Mouse (Mus musculus): ENCODE data around the gene Dlgap5. TPM values are rescaled to one million over a fixed set of nuclear protein-coding genes. Genes with fewer than 3 reads are reported as not detected.

Dlgap5 gene
- total and polyA plus RNA-seq, 2 experiments from 2014 or later = 4.1 to 8.5 TPM

DNA sequence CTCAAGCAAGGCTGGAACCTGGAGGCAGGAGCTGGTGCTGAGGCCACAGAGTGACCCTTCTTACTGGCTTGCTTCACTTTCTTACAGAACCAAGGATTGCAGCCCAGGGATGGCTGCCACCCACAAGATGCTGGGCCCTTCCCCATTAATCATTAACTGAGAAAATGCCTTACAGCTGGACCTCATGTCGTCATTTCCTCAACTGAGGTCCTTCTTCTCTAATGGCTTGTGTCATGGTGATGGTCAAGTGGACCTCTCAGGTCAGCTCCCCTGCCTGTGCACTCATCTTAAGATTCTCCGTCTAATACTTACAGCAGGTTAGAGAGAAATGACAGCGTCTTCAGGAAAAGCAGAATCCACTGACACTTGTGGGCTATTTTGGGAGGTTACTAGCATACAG lies 861 bp downstream of the Dlgap5 start:
- Histone ChIP-seq H3K9me3 (replicated peaks; ENCODE audit: control insufficient read depth, low read length) (no peaks in the 10 kb centered on the region), H3K27ac (ENCODE audit: low read depth) (no peak overlapping the region), H3K9ac (replicated peaks; ENCODE audit: low read depth, low read length) (peak overlapping the region; percentile 48; the same call in 1 of the 2 replicates), H3K4me1 (ENCODE audit: control insufficient read depth, insufficient read depth) (peaks cover 6% of the 10 kb centered on the region; the same call in 1 of the 2 replicates), H3K4me2 (ENCODE audit: low read depth, low read length) (peak overlapping the region; percentile 76), H3K27me3 (ENCODE audit: control insufficient read depth, insufficient read depth, low read length) (no peaks in the 10 kb centered on the region), H3K36me3 (replicated peaks; ENCODE audit: control insufficient read depth, insufficient read depth, low read length) (peaks cover 35% of the 10 kb centered on the region), H3K4me3 (ENCODE audit: low read depth, low read length) (peak overlapping the region; percentile 66)
- WGBS = 27% methylated on average over 3 of the region's 3 CpGs
- DNase-seq (ENCODE audit: low spot score) (no peak), ATAC-seq (ENCODE audit: insufficient read depth, low read depth) (no peak)
- TF ChIP-seq EP300 (IDR thresholded peaks at IDR 0.05; ENCODE audit: low read depth) (no peak), CTCF (IDR thresholded peaks at IDR 0.05; ENCODE audit: low read depth) (no peak)

DNA sequence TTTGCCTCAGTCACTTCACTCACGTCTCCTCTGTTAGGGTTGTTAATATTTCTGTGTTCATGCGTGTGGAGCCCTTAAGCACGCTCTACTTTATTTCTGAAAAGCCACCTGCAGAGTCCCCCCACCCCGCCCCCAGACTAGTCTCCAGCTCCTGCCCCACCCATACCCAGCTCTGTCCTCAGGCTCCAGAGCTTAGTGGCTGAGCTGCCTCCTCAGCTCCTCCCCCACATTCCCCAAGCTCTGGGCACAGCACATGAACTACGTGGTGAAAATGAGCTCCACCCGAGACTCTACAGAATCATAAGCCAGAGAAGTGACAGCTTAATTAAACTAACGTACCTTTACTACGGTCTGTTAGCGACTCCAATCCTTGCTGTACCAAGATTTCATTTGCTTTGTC lies 12.2 kb downstream of the Dlgap5 start:
- no peaks in the 10 kb centered on the region for H3K27me3 ChIP-seq (ENCODE audit: control insufficient read depth, insufficient read depth, low read length)
- DNase-seq (ENCODE audit: low spot score) = no peak
- H3K27ac ChIP-seq (ENCODE audit: low read depth) = no peak overlapping the region
- TF ChIP-seq EP300 (IDR thresholded peaks at IDR 0.05; ENCODE audit: low read depth) = no peak
- no peaks in the 10 kb centered on the region for H3K4me1 ChIP-seq (ENCODE audit: control insufficient read depth, insufficient read depth)
- ATAC-seq (ENCODE audit: insufficient read depth, low read depth) = no peak
- H3K9me3 ChIP-seq (replicated peaks; ENCODE audit: control insufficient read depth, low read length) = no peaks in the 10 kb centered on the region
- no peak overlapping the region for H3K4me2 ChIP-seq (ENCODE audit: low read depth, low read length)
- 85% methylated on average over 9 of the region's 9 CpGs for WGBS
- H3K9ac ChIP-seq (replicated peaks; ENCODE audit: low read depth, low read length) = no peak overlapping the region
- peaks cover 96% of the 10 kb centered on the region for H3K36me3 ChIP-seq (replicated peaks; ENCODE audit: control insufficient read depth, insufficient read depth, low read length)
- H3K4me3 ChIP-seq (ENCODE audit: low read depth, low read length) = no peak overlapping the region

DNA sequence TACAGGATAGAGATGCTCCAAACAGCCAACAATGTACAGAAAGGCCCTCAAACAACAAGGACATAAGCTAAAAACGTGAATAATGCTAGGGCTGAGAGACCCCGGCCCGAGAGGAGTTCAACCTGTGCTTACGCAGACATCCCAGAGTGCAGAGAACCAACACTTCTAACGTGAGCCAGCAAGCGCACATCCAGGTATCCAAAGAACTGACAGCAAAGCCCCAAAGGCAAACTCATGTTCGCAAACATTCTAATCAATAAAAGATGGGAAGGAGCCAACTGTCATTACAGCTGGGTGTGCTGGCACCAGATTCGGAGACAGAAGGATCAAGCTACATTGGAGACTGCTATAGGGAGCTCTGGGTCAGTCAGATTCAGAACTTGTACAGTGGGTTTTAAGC lies 15.5 kb downstream of the Dlgap5 start:
- Histone ChIP-seq H3K9me3 (replicated peaks; ENCODE audit: control insufficient read depth, low read length) (no peaks in the 10 kb centered on the region), H3K4me3 (ENCODE audit: low read depth, low read length) (no peak overlapping the region), H3K27me3 (ENCODE audit: control insufficient read depth, insufficient read depth, low read length) (no peaks in the 10 kb centered on the region), H3K36me3 (replicated peaks; ENCODE audit: control insufficient read depth, insufficient read depth, low read length) (peaks cover 94% of the 10 kb centered on the region), H3K27ac (ENCODE audit: low read depth) (no peak overlapping the region), H3K4me2 (ENCODE audit: low read depth, low read length) (no peak overlapping the region), H3K9ac (replicated peaks; ENCODE audit: low read depth, low read length) (no peak overlapping the region), H3K4me1 (ENCODE audit: control insufficient read depth, insufficient read depth) (no peaks in the 10 kb centered on the region)
- 94% methylated on average over 8 of the region's 8 CpGs for WGBS
- TF ChIP-seq CTCF (IDR thresholded peaks at IDR 0.05; ENCODE audit: low read depth) (no peak), EP300 (IDR thresholded peaks at IDR 0.05; ENCODE audit: low read depth) (no peak)
- ATAC-seq (ENCODE audit: insufficient read depth, low read depth) (no peak), DNase-seq (ENCODE audit: low spot score) (no peak)

DNA sequence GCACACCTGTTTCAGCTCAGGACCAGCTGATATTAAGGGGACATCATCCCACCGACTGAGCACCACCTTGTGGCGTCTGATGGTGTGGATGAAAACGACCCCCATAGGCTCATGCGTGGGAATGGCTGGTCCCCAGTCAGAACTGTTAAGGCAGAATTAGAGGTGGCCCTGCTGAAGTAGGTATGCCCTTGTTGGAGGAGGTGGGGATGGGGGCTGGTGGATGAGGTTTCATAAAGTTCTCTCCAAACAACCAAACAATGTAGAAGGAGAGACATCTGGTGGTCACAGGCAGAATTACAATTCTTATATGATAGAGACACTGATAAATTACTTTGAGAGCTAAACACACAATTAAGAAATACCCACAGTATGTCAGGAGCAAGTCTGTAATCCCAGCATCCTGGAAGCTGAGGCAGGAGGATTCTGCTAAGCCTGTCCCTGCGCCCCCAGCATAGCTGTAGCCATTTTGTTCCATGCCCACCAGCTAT lies 22.0 kb downstream of the Dlgap5 start:
- H3K4me3 ChIP-seq (ENCODE audit: low read depth, low read length) = no peak overlapping the region
- H3K9ac ChIP-seq (replicated peaks; ENCODE audit: low read depth, low read length) = no peak overlapping the region
- no peaks in the 10 kb centered on the region for H3K27me3 ChIP-seq (ENCODE audit: control insufficient read depth, insufficient read depth, low read length)
- no peak overlapping the region for H3K27ac ChIP-seq (ENCODE audit: low read depth)
- ATAC-seq (ENCODE audit: insufficient read depth, low read depth) (no peak), DNase-seq (ENCODE audit: low spot score) (peak; percentile 60)
- 52% methylated on average over 5 of the region's 5 CpGs for WGBS
- no peaks in the 10 kb centered on the region for H3K9me3 ChIP-seq (replicated peaks; ENCODE audit: control insufficient read depth, low read length)
- no peak overlapping the region for H3K4me2 ChIP-seq (ENCODE audit: low read depth, low read length)
- H3K4me1 ChIP-seq (ENCODE audit: control insufficient read depth, insufficient read depth) = no peaks in the 10 kb centered on the region
- H3K36me3 ChIP-seq (replicated peaks; ENCODE audit: control insufficient read depth, insufficient read depth, low read length) = peaks cover 83% of the 10 kb centered on the region
- TF ChIP-seq EP300 (IDR thresholded peaks at IDR 0.05; ENCODE audit: low read depth) (no peak), CTCF (IDR thresholded peaks at IDR 0.05; ENCODE audit: low read depth) (peak; percentile 51)

DNA sequence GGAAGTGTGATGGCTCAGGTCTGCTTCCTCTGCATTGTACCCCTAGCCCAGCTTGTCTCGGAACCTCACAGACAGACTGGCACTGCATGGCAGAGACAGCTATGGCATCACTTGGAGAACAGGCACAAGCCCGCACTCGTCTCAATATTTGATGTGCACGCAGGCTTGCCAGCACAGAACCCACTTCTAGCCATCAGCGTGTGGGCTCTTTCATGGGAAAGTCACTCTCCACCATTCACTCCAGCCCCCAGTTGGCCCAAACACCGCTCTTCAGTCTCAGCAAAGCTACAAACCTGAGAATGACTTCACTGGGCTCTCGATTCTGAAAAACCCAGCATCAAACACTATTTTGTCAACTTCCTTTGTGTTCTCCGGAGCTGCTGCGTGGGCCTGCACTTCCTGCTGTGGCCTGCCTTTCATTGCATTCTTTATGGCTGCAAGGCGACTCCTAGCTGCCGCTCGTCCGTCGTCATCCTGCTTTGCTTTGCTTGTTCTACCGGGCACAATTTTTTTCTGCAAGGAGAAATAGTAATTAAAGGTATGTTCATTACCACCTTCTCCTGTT lies 22.7 kb downstream of the Dlgap5 start:
- Histone ChIP-seq H3K9ac (replicated peaks; ENCODE audit: low read depth, low read length) (no peak overlapping the region), H3K27ac (ENCODE audit: low read depth) (no peak overlapping the region), H3K9me3 (replicated peaks; ENCODE audit: control insufficient read depth, low read length) (no peaks in the 10 kb centered on the region), H3K4me3 (ENCODE audit: low read depth, low read length) (no peak overlapping the region), H3K4me2 (ENCODE audit: low read depth, low read length) (no peak overlapping the region), H3K4me1 (ENCODE audit: control insufficient read depth, insufficient read depth) (no peaks in the 10 kb centered on the region), H3K36me3 (replicated peaks; ENCODE audit: control insufficient read depth, insufficient read depth, low read length) (peaks cover 85% of the 10 kb centered on the region), H3K27me3 (ENCODE audit: control insufficient read depth, insufficient read depth, low read length) (no peaks in the 10 kb centered on the region)
- TF ChIP-seq EP300 (IDR thresholded peaks at IDR 0.05; ENCODE audit: low read depth) = no peak
- TF ChIP-seq CTCF (IDR thresholded peaks at IDR 0.05; ENCODE audit: low read depth) = no peak
- DNase-seq (ENCODE audit: low spot score) (no peak), ATAC-seq (ENCODE audit: insufficient read depth, low read depth) (no peak)
- 82% methylated on average over 15 of the region's 15 CpGs for WGBS

DNA sequence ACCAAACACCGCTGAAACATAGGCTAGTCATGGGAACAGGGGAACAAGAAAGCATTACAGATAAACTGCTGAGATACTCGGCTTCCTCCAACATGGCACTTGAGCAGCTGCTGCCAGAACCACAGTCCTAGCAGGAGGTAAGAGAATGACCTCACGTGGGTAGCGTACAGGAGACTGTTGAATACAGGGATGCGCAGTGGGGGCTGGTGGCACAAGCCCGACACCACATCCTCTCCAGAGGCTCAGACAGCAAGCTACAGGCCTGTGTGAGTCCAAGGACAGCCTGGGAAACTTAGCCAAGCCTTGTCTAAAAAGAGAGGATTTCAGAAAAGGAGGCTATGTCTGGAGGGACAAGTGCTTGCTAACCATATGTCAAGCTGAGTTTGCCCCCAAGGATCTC lies 23.2 kb downstream of the Dlgap5 start:
- no peak overlapping the region for H3K4me2 ChIP-seq (ENCODE audit: low read depth, low read length)
- H3K9ac ChIP-seq (replicated peaks; ENCODE audit: low read depth, low read length) = no peak overlapping the region
- WGBS = 93% methylated on average over 6 of the region's 6 CpGs
- H3K27ac ChIP-seq (ENCODE audit: low read depth) = no peak overlapping the region
- H3K4me1 ChIP-seq (ENCODE audit: control insufficient read depth, insufficient read depth) = no peaks in the 10 kb centered on the region
- H3K36me3 ChIP-seq (replicated peaks; ENCODE audit: control insufficient read depth, insufficient read depth, low read length) = peaks cover 85% of the 10 kb centered on the region
- no peak for ATAC-seq (ENCODE audit: insufficient read depth, low read depth)
- no peak for DNase-seq (ENCODE audit: low spot score)
- no peak overlapping the region for H3K4me3 ChIP-seq (ENCODE audit: low read depth, low read length)
- H3K27me3 ChIP-seq (ENCODE audit: control insufficient read depth, insufficient read depth, low read length) = no peaks in the 10 kb centered on the region
- no peak for TF ChIP-seq EP300 (IDR thresholded peaks at IDR 0.05; ENCODE audit: low read depth)
- no peak for TF ChIP-seq CTCF (IDR thresholded peaks at IDR 0.05; ENCODE audit: low read depth)
- H3K9me3 ChIP-seq (replicated peaks; ENCODE audit: control insufficient read depth, low read length) = no peaks in the 10 kb centered on the region
